Mouse (Mus musculus): ENCODE measurements around the gene Cmss1. TPM values are rescaled to one million over a fixed set of nuclear protein-coding genes. Genes with fewer than 3 reads are reported as not detected.

The Cmss1 gene
- polyA plus RNA-seq, 1 experiment from 2014 or later = 38.3 TPM

DNA sequence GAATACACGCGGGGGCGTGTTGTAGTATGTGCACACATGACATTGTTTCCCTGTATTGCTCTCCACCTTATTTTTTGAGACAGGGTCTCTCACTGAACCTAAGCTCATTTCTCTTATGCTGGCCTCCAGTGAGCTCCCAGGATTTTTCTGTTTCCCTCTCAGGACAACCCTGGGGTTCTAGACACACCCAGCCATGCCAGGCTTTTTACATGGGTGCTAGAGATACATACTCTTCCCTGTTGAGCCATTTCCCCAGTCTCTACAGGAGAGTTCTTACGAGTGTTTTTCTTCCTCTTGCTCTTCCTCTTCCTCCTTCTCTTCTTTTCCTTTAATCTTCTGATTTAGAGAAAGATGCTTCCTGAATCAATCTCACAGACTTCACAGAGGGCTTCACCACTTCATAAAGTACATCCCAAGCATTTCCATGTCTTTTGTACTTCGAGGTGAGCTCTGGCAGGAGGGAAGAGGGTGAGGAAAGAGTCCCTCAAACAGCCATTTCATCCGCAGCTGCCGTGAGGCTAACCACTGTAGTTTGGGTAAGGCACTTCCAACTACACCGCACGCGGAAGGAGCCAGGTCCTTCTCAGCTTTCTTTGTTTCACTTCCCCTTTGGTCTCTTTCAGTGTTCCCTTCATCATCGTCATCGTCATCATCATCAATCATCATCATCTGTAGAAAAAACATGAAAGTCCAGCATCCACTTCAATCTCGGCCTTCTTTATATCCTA, 347.1 kb downstream of the Cmss1 start:
- no peaks in the 10 kb centered on the region for H3K36me3 ChIP-seq (ENCODE audit: control insufficient read depth, insufficient read depth, low read length)
- H3K27me3 ChIP-seq (ENCODE audit: control insufficient read depth, insufficient read depth, low read length) = no peaks in the 10 kb centered on the region
- H3K9me3 ChIP-seq (ENCODE audit: control insufficient read depth, low read length) = no peaks in the 10 kb centered on the region
- H3K4me3 ChIP-seq (ENCODE audit: low read depth, low read length) = no peak overlapping the region
- no peak overlapping the region for H3K27ac ChIP-seq (ENCODE audit: low read depth, low read length)
- ATAC-seq (ENCODE audit: low read depth) = no peak
- no peak overlapping the region for H3K9ac ChIP-seq (replicated peaks; ENCODE audit: low read depth, low read length)
- H3K4me2 ChIP-seq (ENCODE audit: low read depth, low read length) = no peak overlapping the region
- 85% methylated on average over 13 of the region's 13 CpGs for WGBS
- H3K4me1 ChIP-seq (ENCODE audit: control insufficient read depth, insufficient read depth, low read length) = no peaks in the 10 kb centered on the region

Other genes with a start within 250 kb of the Cmss1 start
- gene Col8a1, start 147.9 kb upstream of the Cmss1 start, polyA plus RNA-seq (2014; fragmentation: Nextera tagmentation; extraction: Ambion mirVana) = 2.5 and 4.7 TPM in 2 replicates